ENCODE assay signal across 14 mouse cellular contexts in the genomic region with DNA sequence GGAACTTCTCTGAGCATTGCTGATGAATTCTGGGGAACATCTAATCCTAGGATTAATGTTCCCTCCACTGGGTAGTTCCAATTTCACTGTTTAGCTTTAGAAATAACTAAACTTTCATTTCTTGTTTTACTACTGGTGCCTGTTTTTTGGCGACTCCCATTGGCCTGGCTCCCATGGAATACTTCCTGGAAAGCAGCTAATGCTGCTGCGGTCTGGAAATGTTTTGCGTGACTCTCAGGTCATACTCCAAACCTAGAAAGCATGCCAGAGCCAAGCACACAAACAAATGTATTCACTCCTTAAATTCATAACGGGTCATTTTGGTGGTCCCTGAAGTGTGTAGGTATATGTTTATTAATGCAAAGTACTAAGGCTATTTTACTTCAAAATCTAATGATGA.
DNase-seq lines count a peak whose midpoint lies in the region; ATAC-seq and TF ChIP-seq lines count a peak whose summit lies in the region.
"Had no signal": no experiment of that assay in that cellular context is flagged by ENCODE, and none has a peak within 500 bp of the region (broad histone marks: within the 10 kb centered on the region; RNA-seq: fewer than 3 reads in every experiment).

No protein-coding gene starts in this region.

- H3K27ac ChIP-seq in gastrocnemius, adult 2 months, result no peak overlapping the region
- H3K27ac ChIP-seq in kidney, embryonic 15.5 days, result no peak overlapping the region
- no peak overlapping the region for H3K27ac ChIP-seq in forebrain, embryonic 11.5 days (ENCODE audit: low read depth, low read length)
- H3K27ac ChIP-seq: hindbrain, embryonic 15.5 days; left cerebral cortex, adult 2 months; limb, embryonic 15.5 days; lung, embryonic 15.5 days had no signal

- H3K4me3 ChIP-seq in gastrocnemius, adult 2 months, result no peak overlapping the region
- no peak overlapping the region for H3K4me3 ChIP-seq in kidney, embryonic 15.5 days (replicated peaks)
- H3K4me3 ChIP-seq in forebrain, embryonic 11.5 days (ENCODE audit: low read depth, low read length), result no peak overlapping the region
- H3K4me3 ChIP-seq: hindbrain, embryonic 15.5 days; left cerebral cortex, adult 2 months; limb, embryonic 15.5 days; lung, embryonic 15.5 days had no signal

- H3K27me3 ChIP-seq in kidney, embryonic 15.5 days, result no peaks in the 10 kb centered on the region
- H3K27me3 ChIP-seq in forebrain, embryonic 11.5 days (ENCODE audit: control insufficient read depth, insufficient read depth, low read length), result no peaks in the 10 kb centered on the region
- H3K27me3 ChIP-seq: hindbrain, embryonic 15.5 days; limb, embryonic 15.5 days; lung, embryonic 15.5 days had no signal

- no peak overlapping the region for H3K4me2 ChIP-seq in kidney, embryonic 15.5 days
- no peak overlapping the region for H3K4me2 ChIP-seq in forebrain, embryonic 11.5 days (ENCODE audit: low read depth, low read length, severe bottlenecking)
- H3K4me2 ChIP-seq: hindbrain, embryonic 15.5 days; limb, embryonic 15.5 days; lung, embryonic 15.5 days had no signal

- intact Hi-C loops in gastrocnemius, adult 2 months (cut with DNase I), result no loop called here
- intact Hi-C loops in heart, postnatal 36 days (cut with DNase I), result no loop called here

- peak; percentile 19 for DNase-seq in gastrocnemius, adult 2 months
- no peak for DNase-seq in gastrocnemius, adult 8-10 months (ENCODE audit: low spot score in 2 of 2)
- DNase-seq in kidney, postnatal 14 days, result peak; percentile 29
- peak; percentile 26 for DNase-seq in fibroblast of lung, adult 2 months (ENCODE audit: low read depth)
- peak; percentile 7 to 8 for DNase-seq in heart, postnatal 36 days
- DNase-seq in forebrain, embryonic 11.5 days (ENCODE audit: low spot score), result no peak
- DNase-seq in ovary, adult 18-20 months (ENCODE audit: low spot score), result no peak
- DNase-seq: cerebellum, adult 11-12 months had no signal

- H3K9me3 ChIP-seq in kidney, embryonic 15.5 days (replicated peaks), result no peaks in the 10 kb centered on the region
- no peaks in the 10 kb centered on the region for H3K9me3 ChIP-seq in forebrain, embryonic 11.5 days (ENCODE audit: control insufficient read depth, low read length)
- H3K9me3 ChIP-seq: hindbrain, embryonic 15.5 days; limb, embryonic 15.5 days; lung, embryonic 15.5 days had no signal

- H3K36me3 ChIP-seq in kidney, embryonic 15.5 days, result no peaks in the 10 kb centered on the region
- no peaks in the 10 kb centered on the region for H3K36me3 ChIP-seq in forebrain, embryonic 11.5 days (ENCODE audit: control insufficient read depth, insufficient read depth, low read length)
- H3K36me3 ChIP-seq: limb, embryonic 15.5 days; lung, embryonic 15.5 days had no signal

- no peaks in the 10 kb centered on the region for H3K4me1 ChIP-seq in kidney, embryonic 15.5 days
- H3K4me1 ChIP-seq in forebrain, embryonic 11.5 days (replicated peaks; ENCODE audit: control insufficient read depth, insufficient read depth, low read length), result no peaks in the 10 kb centered on the region
- H3K4me1 ChIP-seq: hindbrain, embryonic 15.5 days; limb, embryonic 15.5 days; lung, embryonic 15.5 days had no signal

- ATAC-seq in kidney, embryonic 15.5 days (replicated peaks; ENCODE audit: low FRiP score), result no peak
- ATAC-seq in forebrain, embryonic 11.5 days (replicated peaks; ENCODE audit: low FRiP score), result no peak
- ATAC-seq: forebrain, embryonic 16.5 days had no signal

- WGBS in kidney, embryonic 15.5 days, result 73% methylated on average over 4 of the region's 4 CpGs
- WGBS in forebrain, embryonic 11.5 days, result 90% methylated on average over 4 of the region's 4 CpGs

- no peak for TF ChIP-seq CTCF in gastrocnemius, adult 2 months (IDR thresholded peaks at IDR 0.05)

- no peak overlapping the region for H3K9ac ChIP-seq in kidney, embryonic 15.5 days
- no peak overlapping the region for H3K9ac ChIP-seq in forebrain, embryonic 11.5 days (ENCODE audit: low read length)
- H3K9ac ChIP-seq: hindbrain, embryonic 15.5 days; limb, embryonic 15.5 days; lung, embryonic 15.5 days had no signal

Comparison
In these comparisons a context has a peak if more than half of its experiments do, and no peak if none do; other contexts are left out.
1. DNase-seq: peak in gastrocnemius, adult 2 months (single experiment), kidney, postnatal 14 days (single experiment), fibroblast of lung, adult 2 months (single experiment) and heart, postnatal 36 days (2 of 2); none in gastrocnemius, adult 8-10 months (0 of 2), forebrain, embryonic 11.5 days (single experiment) and ovary, adult 18-20 months (single experiment).